Mouse (Mus musculus) liver, adult 2 months (tissue): ENCODE results near the gene Faap20.

Experiments
- CTCF ChIP-seq: fragments of 200-500 bp; IDR thresholded peaks from 2 replicates; pipeline ENCODE4 v1.5.1; 2011; ENCODE audit warnings: low read depth, low read length, control low read depth
- POLR2A ChIP-seq: fragments of 200-500 bp; IDR thresholded peaks from 2 replicates; pipeline ENCODE4 v1.6.1; 2011; ENCODE audit warnings: low read length, control low read depth; ENCODE audit not compliant: insufficient read depth; ENCODE audit errors: extremely low read depth

DNA sequence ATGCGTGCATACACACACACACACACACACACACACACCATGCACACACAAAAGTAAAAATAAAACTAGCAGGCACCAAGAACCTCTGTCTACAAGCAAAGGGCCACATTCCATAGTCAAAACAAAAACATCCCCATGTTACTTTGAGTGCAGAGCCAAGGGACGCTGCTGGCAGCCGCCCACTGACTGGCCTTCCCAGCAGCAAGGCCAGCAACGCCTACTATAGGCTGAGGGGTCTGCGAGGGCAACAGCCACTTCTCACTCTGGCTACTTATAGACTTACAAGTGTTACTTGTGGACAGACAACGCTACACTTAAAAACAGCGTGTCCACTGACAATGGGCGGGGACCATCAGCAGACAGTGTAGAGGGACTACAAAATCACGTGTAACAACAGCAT lies 34.4 kb upstream of the Faap20 start:
- TF ChIP-seq CTCF (no peak), POLR2A (no peak)
